Mouse (Mus musculus) heart, postnatal 4 days (tissue): ENCODE results near the gene Sdhb. TPM values are rescaled to one million over a fixed set of nuclear protein-coding genes. Genes with fewer than 3 reads are reported as not detected.

Experiments
- DNase-seq: peaks from one replicate; pipeline ENCODE4 v3.0.0; 2021
- total RNA-seq, 2 experiments: library from RNA; stranded (reverse); gene quantifications; 2 replicates each; pipeline ENCODE4 v1.2.3; 2021

Sdhb gene
- total RNA-seq, 2 experiments from 2014 or later, result 633 to 638 TPM

GRCm38 (mm10) chr4:140981605-140982004 is 20.6 kb downstream of the Sdhb start:
- no peak for DNase-seq

GRCm38 (mm10) chr4:140982808-140983207 is 21.8 kb downstream of the Sdhb start:
- no peak for DNase-seq

- DNase-seq, result peak; percentile 54
These were observed 22.4 kb downstream of the Sdhb start for GRCm38 (mm10) chr4:140983442-140983841.

- no peak for DNase-seq
These were observed 23.5 kb downstream of the Sdhb start for GRCm38 (mm10) chr4:140984544-140984943.

- no peak for DNase-seq
These were observed 25.2 kb downstream of the Sdhb start for GRCm38 (mm10) chr4:140986024-140986710.

GRCm38 (mm10) chr4:140986711-140987395 is 25.9 kb downstream of the Sdhb start, which contains the start of gene Atp13a2:
Gene Atp13a2, plus strand, starts transcription at chr4:140986873.
- peak; percentile 91 for DNase-seq

- DNase-seq, result no peak
These were observed 26.5 kb downstream of the Sdhb start for GRCm38 (mm10) chr4:140987476-140987875.

GRCm38 (mm10) chr4:140988706-140989290 is 27.8 kb downstream of the Sdhb start:
- DNase-seq, result no peak

GRCm38 (mm10) chr4:140989447-140989846 is 28.4 kb downstream of the Sdhb start:
- no peak for DNase-seq

- no peak for DNase-seq
These were observed 31.2 kb downstream of the Sdhb start for GRCm38 (mm10) chr4:140992215-140992614.

- no peak for DNase-seq
These were observed 32.8 kb downstream of the Sdhb start for GRCm38 (mm10) chr4:140993846-140994245.

- DNase-seq, result no peak
These were observed 34.8 kb downstream of the Sdhb start for GRCm38 (mm10) chr4:140995811-140996210.

- DNase-seq, result no peak
These were observed 35.8 kb downstream of the Sdhb start for GRCm38 (mm10) chr4:140996812-140997211.

- peak; percentile 70 for DNase-seq
These were observed 45.0 kb downstream of the Sdhb start for GRCm38 (mm10) chr4:141005983-141006382.

- peak; percentile 81 for DNase-seq
These were observed 47.0 kb downstream of the Sdhb start for GRCm38 (mm10) chr4:141008028-141008427.

GRCm38 (mm10) chr4:141010118-141010517 is 49.1 kb downstream of the Sdhb start, which contains the start of gene Mfap2:
Gene Mfap2, plus strand, starts transcription at chr4:141010418.
- DNase-seq, result no peak

GRCm38 (mm10) chr4:141010526-141010925 is 49.5 kb downstream of the Sdhb start:
- DNase-seq, result peak; percentile 58

- DNase-seq, result peak; percentile 49
These were observed 50.0 kb downstream of the Sdhb start for GRCm38 (mm10) chr4:141010941-141011429.

- DNase-seq, result peak; percentile 47
These were observed 50.7 kb downstream of the Sdhb start for GRCm38 (mm10) chr4:141011556-141012328.

- no peak for DNase-seq
These were observed 51.6 kb downstream of the Sdhb start for GRCm38 (mm10) chr4:141012558-141012957.

- no peak for DNase-seq
These were observed 53.1 kb downstream of the Sdhb start for GRCm38 (mm10) chr4:141014114-141014513.

GRCm38 (mm10) chr4:141014856-141015255 is 53.9 kb downstream of the Sdhb start:
- DNase-seq, result no peak
